Mouse (Mus musculus) forebrain, postnatal 0 days (tissue): ENCODE results near the gene Pecam1. TPM values are rescaled to one million over a fixed set of nuclear protein-coding genes. Genes with fewer than 3 reads are reported as not detected.

Experiments
- ATAC-seq: fragments of 200-750 bp; cut with Nextera tagmentation; 2 replicates; pipeline ENCODE4 v1.8.0; 2017; ENCODE audit warnings: mild to moderate bottlenecking, moderate library complexity
- DNase-seq: peaks from one replicate; pipeline ENCODE4 v3.0.0-alpha.2; 2015
- H3K27ac ChIP-seq: fragments of 300-500 bp; sonication (generic); 2 replicates; pipeline ENCODE4 v1.5.1; 2014; ENCODE audit warnings: low read depth, mild to moderate bottlenecking, antibody characterized with exemption, low read length, moderate library complexity, mixed read lengths
- H3K27me3 ChIP-seq: fragments of 300-500 bp; sonication (generic); 2 replicates; pipeline ENCODE4 v1.6.1; 2014; ENCODE audit warnings: mild to moderate bottlenecking, low read length, mixed read lengths; ENCODE audit not compliant: insufficient read depth
- H3K36me3 ChIP-seq: fragments of 300-500 bp; sonication (generic); 2 replicates; pipeline ENCODE4 v1.6.1; 2014; ENCODE audit warnings: mild to moderate bottlenecking, moderate library complexity; ENCODE audit not compliant: insufficient read depth
- H3K4me1 ChIP-seq: fragments of 300-500 bp; sonication (generic); 2 replicates; pipeline ENCODE4 v1.6.1; 2014; ENCODE audit warnings: antibody characterized with exemption; ENCODE audit not compliant: insufficient read depth
- H3K4me2 ChIP-seq: fragments of 300-500 bp; sonication (generic); 2 replicates; pipeline ENCODE4 v1.6.1; 2014; ENCODE audit warnings: low read depth, mild to moderate bottlenecking, moderate library complexity
- H3K4me3 ChIP-seq: fragments of 300-500 bp; sonication (generic); 2 replicates; pipeline ENCODE4 v1.5.1; 2014; ENCODE audit warnings: low read depth, low read length, mixed read lengths
- H3K9ac ChIP-seq: fragments of 300-500 bp; sonication (generic); 2 replicates; pipeline ENCODE4 v1.6.1; 2014; ENCODE audit warnings: mild to moderate bottlenecking
- H3K9me3 ChIP-seq: fragments of 300-500 bp; sonication (generic); 2 replicates; pipeline ENCODE4 v1.6.1; 2016; ENCODE audit warnings: low read length
- CTCF ChIP-seq: sonication (generic); IDR thresholded peaks from 2 replicates; pipeline ENCODE4 v1.5.1; 2016; ENCODE audit warnings: antibody characterized with exemption, control low read depth, low read depth
- WGBS: fragments of 180-500 bp; shearing (Covaris S2); extraction: QIAGEN DNeasy Blood & Tissue Kit; methylation state at CpG from one replicate; pipeline ENCODE4 v1.1.7; 2014; 5-methylcytosine and 5-hydroxymethylcytosine counted together
- polyA plus RNA-seq: library from polyadenylated mRNA; unstranded; fragments of >200 nt; fragmentation: Nextera tagmentation; extraction: Ambion mirVana; gene quantifications from 2 replicates; pipeline ENCODE4 v1.2.1, GENCODE M21; 2015
- total RNA-seq: library from RNA; depleted of rRNA; stranded (reverse); fragments of >200 nt; gene quantifications from 2 replicates; pipeline ENCODE4 v1.2.3, GENCODE M21; 2014; rRNA removed

Gene Pecam1
- total RNA-seq = 14.4 and 22.4 TPM in 2 replicates
- 10.6 and 11.4 TPM in 2 replicates for polyA plus RNA-seq

DNA sequence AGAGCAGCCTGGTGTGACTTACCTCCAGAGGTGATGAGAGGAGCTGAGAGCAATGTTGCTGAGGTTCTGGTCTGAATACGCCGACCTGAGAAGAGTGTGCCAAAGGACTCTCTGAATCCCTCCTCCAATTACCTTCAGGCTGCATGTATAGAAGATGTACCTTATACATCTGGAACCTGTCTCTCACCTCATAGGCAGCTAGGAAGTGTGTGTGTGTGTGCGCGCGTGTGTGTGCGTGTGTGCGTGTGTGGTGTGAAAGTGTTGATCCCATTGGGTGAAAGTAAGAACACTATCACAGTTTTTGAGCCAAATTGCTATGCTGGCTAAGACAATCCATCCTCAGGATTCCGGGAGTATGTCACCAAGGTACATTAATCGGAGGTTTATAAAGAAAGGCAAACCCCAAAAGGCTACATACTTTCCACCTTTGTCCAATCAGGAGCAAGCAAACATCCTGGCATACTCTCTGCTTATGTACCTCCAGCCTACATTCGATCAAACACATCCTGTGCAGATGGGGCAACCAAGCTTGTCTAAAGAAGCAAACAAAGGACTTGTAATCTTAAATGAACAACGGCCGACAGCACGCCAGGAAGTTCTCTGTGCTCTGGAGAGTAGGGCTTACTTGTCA, at the start of gene Pecam1:
Gene Pecam1, minus strand, starts transcription at position 508 of the 631 bp plus-strand sequence.
- Histone ChIP-seq H3K9ac (no peak within 1 kb of the TSS), H3K27me3 (no peaks in the 10 kb centered on the region), H3K4me2 (no peak within 1 kb of the TSS), H3K4me1 (no peaks in the 10 kb centered on the region), H3K36me3 (no peaks in the 10 kb centered on the region), H3K9me3 (no peaks in the 10 kb centered on the region), H3K27ac (no peak within 1 kb of the TSS), H3K4me3 (no peak within 1 kb of the TSS)
- ATAC-seq (no peak), DNase-seq (no peak)
- WGBS = 84% methylated on average over 13 of the region's 13 CpGs
- no peak for TF ChIP-seq CTCF

DNA sequence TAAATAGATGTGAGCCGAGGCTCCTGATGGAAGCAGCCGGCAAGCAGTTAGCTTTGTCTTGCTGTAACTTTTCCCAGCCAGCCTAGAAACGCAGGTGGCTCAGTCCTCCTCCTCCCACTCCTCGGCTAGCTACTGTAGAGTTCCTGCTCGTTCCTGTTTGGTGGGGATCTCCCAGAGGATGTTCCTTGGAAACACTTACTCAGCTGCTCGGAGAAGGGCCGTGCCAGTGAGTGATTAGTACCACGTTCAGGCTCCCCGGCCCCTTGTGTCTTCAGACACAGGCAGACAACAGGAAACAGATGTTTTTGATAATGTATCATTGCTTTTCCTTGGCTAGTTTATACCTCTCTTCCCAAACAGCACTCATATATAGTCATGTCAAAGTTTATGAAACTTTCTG, 45.3 kb upstream of the Pecam1 start:
- H3K4me2 ChIP-seq = no peak overlapping the region
- no peaks in the 10 kb centered on the region for H3K9me3 ChIP-seq
- H3K4me1 ChIP-seq = no peaks in the 10 kb centered on the region
- no peak overlapping the region for H3K27ac ChIP-seq
- no peaks in the 10 kb centered on the region for H3K27me3 ChIP-seq
- H3K9ac ChIP-seq = no peak overlapping the region
- no peak overlapping the region for H3K4me3 ChIP-seq
- no peak for ATAC-seq
- TF ChIP-seq CTCF = no peak
- peaks cover 56% of the 10 kb centered on the region for H3K36me3 ChIP-seq
- DNase-seq = no peak
- WGBS = 80% methylated on average over 9 of the region's 9 CpGs

DNA sequence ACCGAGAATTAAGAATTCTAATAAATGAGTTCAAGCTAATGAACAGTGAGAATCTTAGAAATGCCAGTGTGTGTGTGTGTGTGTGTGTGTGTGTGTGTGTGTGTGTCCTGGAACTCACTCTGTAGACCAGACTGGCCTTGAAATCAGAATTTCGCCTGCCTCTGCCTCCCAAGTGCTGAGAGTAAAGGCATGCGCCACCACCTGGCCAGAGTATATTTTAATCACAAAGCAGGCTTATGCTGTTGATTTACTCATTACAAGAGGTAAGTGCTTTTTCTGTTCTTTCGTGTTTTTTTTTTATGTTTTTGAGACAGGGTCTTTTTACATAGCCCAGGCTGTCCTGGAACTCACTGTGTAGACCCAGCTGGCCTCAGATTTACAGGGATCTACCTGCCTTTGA, 43.4 kb upstream of the Pecam1 start:
- Histone ChIP-seq H3K4me3 (no peak overlapping the region), H3K4me2 (no peak overlapping the region), H3K9me3 (no peaks in the 10 kb centered on the region), H3K27ac (no peak overlapping the region), H3K4me1 (no peaks in the 10 kb centered on the region), H3K27me3 (no peaks in the 10 kb centered on the region), H3K36me3 (peaks cover 41% of the 10 kb centered on the region), H3K9ac (no peak overlapping the region)
- WGBS = 73% methylated on average over 4 of the region's 4 CpGs
- no peak for ATAC-seq
- DNase-seq = no peak
- TF ChIP-seq CTCF = no peak

DNA sequence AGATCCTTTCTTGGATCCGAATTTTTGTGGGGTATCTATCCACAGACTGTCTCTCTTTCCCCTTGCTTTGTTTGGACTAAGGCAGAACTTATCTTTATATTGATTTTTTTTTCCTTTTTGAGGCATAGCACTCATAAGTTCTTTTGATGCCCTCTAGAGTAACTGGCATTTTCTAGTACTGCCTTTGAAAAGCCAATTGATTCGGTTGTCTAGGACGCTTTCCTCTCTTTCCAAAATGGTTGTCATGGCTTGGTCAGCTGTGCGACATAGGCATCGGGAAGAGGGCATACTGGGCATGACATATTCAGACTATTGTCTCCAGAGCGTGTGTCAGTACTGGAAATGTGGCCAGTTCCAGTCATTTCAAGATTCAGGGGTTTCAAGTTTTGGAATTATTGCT, 39.2 kb upstream of the Pecam1 start:
- DNase-seq = peak; percentile 41

GRCm38 (mm10) chr11:106788775-106789459, 38.5 kb upstream of the Pecam1 start, which contains the start of the genes Ddx5 and Cep95:
Gene Ddx5 (minus strand): TSS chr11:106789185.
Gene Cep95 (plus strand): TSS chr11:106789252.
- peak within 1 kb of the TSS; percentile 65 for H3K4me2 ChIP-seq
- ATAC-seq (peak; percentile 92), DNase-seq (peak; percentile 99)
- H3K9ac ChIP-seq = peak within 1 kb of the TSS; percentile 96
- peak within 1 kb of the TSS; percentile 85 for H3K4me3 ChIP-seq
- WGBS = under 1% methylated on average over 58 of the region's 58 CpGs
- H3K36me3 ChIP-seq = peaks cover 20% of the 10 kb centered on the region
- no peaks in the 10 kb centered on the region for H3K9me3 ChIP-seq
- H3K27me3 ChIP-seq = no peaks in the 10 kb centered on the region
- H3K4me1 ChIP-seq = peaks cover 10% of the 10 kb centered on the region; the same call in 1 of the 2 replicates
- H3K27ac ChIP-seq = peak within 1 kb of the TSS; percentile 98
- peak; percentile 40; the same call in 1 of the 2 replicates for TF ChIP-seq CTCF

More for the DNA sequence above, 39.2 kb upstream of the Pecam1 start:
- H3K36me3 ChIP-seq = peaks cover 21% of the 10 kb centered on the region
- no peak for ATAC-seq
- H3K27ac ChIP-seq = peak overlapping the region; percentile 98
- H3K9me3 ChIP-seq = no peaks in the 10 kb centered on the region
- WGBS = under 1% methylated on average over 6 of the region's 6 CpGs
- H3K4me1 ChIP-seq = peaks cover 10% of the 10 kb centered on the region; the same call in 1 of the 2 replicates
- H3K4me2 ChIP-seq = peak overlapping the region; percentile 65
- no peak for TF ChIP-seq CTCF
- H3K9ac ChIP-seq = peak overlapping the region; percentile 96
- no peaks in the 10 kb centered on the region for H3K27me3 ChIP-seq
- H3K4me3 ChIP-seq = peak overlapping the region; percentile 85

DNA sequence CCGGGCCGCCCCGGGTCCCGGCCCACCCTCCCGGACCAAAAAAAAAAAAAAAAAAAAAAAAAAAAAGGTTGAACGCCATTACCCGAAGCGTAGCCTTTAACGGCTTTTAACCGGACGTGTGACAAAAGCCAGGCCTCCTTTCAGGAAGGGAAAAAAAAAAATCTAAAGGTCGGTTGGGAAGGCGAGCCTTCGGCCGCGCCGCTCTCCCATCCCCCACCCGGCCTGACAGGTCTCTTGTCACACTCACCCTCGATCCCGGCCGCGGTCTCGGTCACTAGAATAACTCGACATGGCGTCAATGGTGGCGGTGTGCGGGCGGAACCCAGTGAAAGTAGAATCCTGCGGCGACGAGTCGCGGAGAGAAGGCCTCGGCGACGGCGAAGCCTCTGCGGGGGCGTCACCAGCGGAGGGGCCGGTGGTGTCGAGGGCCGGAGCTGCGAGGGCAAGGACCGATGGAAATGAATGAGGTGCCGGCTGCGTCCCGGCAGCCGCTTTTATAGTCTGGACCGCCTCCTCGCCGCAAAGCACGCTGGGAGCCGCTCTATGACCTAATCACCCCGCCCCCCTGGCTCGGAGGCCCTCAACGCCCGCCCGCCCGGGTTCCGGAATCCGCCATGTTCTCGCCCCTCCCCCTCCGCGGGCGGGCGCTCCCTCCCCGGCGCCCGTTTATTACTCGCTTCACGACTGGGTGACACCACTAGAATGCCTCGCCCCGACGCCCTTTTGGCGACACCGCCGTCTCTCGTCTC, 37.8 kb upstream of the Pecam1 start:
- peak; percentile 3; the same call in 1 of the 2 replicates for TF ChIP-seq CTCF
- under 1% methylated on average over 68 of the region's 79 CpGs for WGBS
- H3K9ac ChIP-seq = peak overlapping the region; percentile 96
- H3K36me3 ChIP-seq = peaks cover 27% of the 10 kb centered on the region
- DNase-seq = peak; percentile 99
- ATAC-seq = peak; percentile 81
- H3K4me1 ChIP-seq = peaks cover 10% of the 10 kb centered on the region; the same call in 1 of the 2 replicates
- peak overlapping the region; percentile 98 for H3K27ac ChIP-seq
- peak overlapping the region; percentile 65 for H3K4me2 ChIP-seq
- H3K9me3 ChIP-seq = no peaks in the 10 kb centered on the region
- peak overlapping the region; percentile 85 for H3K4me3 ChIP-seq
- no peaks in the 10 kb centered on the region for H3K27me3 ChIP-seq
